Mouse (Mus musculus): Measurements from ENCODE around the gene Slc39a11.

Gene Slc39a11

DNA sequence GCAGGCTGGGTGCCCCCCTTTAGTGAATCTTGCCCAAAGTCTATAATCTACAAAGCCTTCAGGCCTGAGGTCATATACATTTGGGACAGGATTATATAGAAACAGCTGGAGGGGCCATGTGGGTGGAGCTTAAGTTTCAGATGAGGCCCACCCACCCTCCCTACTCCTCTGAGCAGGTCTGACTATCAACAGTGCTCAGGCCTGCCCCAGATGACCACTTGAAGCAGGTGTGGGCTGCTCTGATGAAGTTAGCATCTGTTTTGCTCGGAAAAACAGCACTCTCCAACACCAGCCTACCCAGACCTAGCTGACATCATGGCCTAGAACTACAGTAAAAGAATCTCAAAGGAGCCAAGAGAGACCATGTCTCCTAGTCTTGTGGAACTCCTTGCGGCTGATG, 189.8 kb downstream of the Slc39a11 start:
- DNase-seq (ENCODE audit: low spot score in 2 of 2) = no peak

DNA sequence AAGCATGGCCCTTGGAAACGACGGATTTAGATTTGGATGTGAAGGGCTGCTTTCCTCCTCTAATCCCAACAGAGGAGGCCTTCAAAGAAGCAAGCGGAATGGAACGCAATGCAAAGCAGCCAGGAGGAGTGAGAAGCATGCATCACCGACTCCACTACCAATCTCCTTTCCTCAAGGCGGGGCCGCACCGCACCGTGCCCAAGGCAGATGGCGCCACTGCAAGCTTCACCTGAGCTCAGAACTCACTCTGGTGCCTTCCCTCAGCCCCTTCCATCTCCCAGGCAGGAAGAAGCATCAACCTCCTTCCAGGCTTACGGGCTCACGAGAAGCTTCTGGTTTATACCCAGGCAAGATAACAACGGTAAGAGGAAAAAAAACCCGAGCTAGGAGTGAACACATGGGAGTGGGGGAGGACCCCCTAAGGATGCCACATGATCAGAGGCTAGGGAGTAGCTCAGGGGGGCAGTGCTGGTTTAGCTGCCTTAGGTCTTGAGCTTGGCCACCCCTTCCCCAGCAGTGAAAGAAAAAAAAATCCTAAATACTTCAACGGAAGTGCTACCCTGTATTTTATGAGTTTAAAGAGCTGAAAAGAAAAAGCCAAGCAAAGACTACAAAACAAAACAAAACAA, 191.2 kb downstream of the Slc39a11 start:
- no peak for DNase-seq (ENCODE audit: low spot score in 2 of 2)

DNA sequence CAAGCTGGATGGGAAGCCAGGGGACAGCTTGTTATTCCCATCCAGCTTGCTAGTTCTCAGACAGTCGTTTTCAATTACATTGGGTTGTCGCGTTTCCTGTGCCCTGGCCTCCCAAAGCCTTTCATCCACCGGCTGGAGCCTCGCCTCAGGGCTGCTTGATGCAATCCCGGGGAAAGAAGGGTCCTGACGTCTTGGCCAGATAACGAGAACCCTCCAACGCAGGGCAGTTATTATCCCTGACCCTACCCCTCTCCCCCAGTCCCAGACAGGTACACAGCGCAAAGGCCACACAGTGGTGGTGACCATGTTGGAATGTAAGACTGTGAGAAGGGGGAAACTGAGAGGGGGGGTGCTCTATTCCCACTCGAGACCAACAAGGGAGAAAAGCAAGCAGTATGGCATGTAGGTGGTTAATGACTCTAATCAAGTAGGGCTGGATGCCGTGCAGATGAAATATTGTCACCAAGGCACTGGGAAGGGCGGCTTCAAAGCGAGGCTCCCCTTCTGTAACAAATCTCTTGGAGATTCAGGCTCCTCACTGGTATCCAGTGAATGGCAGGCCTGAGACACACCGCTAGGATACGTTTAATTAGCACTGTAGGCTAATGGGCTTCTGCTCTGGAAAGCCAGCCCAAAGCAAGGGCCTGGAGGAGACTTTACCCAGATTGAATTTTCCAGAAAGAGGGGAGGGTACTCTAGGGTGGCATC, 196.9 kb downstream of the Slc39a11 start:
- no peak for DNase-seq (ENCODE audit: low spot score in 2 of 2)

DNA sequence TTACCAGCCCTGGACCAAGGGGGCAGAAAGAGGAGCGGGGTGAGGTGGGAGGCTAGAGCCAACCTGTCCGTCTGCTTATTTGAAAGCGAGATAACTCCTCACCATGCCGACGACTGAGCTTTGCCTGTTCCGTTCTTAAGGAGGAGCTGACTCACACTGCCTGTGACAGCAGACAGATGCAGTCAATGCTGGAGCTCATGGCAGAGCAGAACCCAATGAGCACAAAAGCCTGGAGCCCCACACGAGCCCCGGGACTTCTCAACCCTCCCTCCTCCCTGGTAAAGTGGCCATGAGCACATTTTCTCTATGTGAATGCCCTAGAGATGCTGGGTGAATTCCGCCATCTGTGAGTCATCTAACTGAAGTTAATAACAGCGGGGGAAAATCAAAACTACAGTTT, 198.6 kb downstream of the Slc39a11 start:
- DNase-seq (ENCODE audit: low spot score in 2 of 2) = no peak

DNA sequence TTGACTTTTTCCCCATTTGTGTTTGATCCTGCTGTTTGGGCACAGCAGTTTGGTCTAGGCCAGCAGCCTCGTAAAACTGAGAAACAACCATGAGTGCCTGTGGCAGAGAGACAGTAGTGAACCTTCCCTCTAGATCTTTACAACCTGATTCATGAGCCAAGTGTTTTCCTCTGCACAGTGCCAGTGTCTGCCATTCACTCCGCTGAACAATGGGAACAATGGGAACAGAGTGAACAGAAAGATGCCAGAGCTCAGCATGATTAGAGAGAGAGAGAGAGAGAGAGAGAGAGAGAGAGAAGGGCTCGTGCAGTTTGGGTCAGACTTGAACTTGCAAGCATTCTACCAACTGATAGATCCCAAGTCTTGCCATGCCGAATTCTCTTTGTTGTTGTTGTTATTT, 199.2 kb downstream of the Slc39a11 start:
- DNase-seq (ENCODE audit: low spot score in 2 of 2) = no peak

DNA sequence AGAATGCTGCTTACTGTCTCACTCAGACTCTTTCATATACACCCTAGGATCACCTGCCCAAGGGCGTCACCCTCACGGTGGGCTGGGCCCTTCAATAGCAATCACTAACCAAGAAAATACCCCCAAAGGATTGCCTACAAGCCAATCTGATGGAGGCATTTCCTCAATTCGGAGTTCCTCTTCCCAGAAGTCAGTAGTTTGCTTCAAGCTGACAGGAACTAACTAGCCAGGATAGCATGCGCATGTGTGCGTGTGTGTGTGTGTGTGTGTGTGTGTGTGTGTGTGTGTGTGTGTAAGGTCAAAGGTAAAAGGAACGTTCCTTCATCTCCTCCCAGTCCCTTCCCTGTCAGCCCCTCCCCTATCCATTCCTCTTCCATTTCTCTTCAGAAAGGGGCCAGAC, 199.9 kb downstream of the Slc39a11 start:
- no peak for DNase-seq (ENCODE audit: low spot score in 2 of 2)

DNA sequence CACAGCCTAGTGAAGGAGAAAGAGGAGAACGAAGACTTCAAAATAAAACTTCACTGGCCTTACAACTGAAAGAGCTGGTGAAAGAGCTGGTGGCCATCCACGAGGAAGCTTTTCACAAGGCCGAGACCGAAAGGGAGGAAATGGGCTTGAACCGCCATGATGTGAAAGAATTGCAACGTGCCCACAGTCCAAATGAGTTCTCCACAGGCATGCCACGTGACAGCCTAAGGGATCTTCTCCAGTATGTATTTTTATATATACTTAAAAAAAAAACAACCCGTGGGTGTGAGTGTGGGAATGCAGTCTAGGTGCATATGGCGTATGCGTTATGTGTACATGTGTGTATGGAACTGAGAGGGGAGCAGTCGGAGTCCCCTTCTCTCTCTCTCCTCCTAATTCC, 207.8 kb downstream of the Slc39a11 start:
- DNase-seq (ENCODE audit: low spot score in 2 of 2) = no peak

DNA sequence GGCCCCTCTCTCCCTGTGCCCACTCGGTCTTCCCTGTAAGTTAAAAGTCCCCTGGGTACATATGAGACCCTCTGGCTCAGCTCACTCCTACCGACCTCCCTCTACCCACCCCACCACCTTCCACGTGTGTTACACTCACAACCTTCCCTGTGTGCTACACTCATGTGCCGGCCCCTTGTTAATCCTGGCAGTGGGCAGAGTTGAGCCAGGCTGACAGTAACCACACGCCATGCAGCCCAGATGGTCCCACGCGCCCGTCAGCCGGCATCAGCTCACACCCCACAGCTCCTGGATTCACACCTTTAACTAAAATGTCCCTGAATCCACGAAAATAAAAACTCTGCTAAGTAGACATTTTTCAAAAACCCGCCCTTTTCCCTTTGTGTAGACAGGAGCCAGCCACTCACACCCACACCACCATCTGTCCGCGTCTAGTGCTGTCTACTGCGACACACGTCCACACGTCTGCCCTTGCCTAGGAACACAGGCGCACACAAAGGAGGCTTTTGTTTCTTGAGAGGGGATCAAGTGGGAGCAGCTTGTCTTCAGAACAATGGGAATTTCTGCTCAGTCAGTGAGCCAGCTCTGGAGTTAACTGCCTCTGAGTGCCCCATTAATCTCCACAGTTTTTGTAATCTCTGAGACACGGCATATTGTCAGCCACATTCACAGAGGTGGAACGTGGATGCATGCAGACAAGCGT, 210.4 kb downstream of the Slc39a11 start:
- no peak for DNase-seq (ENCODE audit: low spot score in 2 of 2)

DNA sequence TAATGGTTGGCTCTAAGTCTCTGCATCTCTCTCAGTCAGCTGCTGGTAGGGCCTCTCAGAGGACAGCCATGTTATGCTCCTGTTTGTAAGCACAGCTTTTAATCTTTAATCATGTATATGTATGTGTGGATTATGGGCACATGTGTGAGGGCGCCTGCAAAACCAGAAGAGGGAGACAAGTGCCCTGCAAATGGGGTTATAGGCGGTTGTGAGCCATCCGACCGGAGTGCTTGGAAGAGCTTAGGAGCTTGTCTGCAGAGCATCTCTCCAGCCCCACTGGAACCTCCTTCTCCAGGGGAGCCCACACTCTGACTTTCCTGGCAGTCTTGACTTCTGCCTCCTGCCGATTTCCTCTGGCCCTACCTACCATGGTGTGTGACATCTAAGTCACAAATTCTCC, 211.0 kb downstream of the Slc39a11 start:
- no peak for DNase-seq (ENCODE audit: low spot score in 2 of 2)

DNA sequence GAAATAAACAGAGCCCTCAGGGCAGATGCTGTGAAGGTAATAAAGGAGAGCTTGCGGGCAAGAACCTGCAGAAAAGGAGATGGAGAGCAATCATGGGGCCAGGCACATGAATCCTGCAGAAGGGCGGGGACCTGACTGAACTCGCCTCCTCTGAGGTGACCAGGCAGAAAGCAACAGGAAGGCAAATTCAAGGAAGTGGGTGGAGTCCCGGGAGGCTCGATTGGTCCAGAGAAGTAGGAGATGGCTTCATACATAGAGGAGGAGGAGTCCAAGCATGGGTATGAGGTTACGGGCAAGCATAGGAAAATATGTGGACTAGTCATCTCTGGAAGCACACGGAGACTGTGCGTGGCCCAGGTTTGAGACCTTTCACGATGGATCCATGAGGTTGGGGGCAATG, 212.5 kb downstream of the Slc39a11 start:
- no peak for DNase-seq (ENCODE audit: low spot score in 2 of 2)

DNA sequence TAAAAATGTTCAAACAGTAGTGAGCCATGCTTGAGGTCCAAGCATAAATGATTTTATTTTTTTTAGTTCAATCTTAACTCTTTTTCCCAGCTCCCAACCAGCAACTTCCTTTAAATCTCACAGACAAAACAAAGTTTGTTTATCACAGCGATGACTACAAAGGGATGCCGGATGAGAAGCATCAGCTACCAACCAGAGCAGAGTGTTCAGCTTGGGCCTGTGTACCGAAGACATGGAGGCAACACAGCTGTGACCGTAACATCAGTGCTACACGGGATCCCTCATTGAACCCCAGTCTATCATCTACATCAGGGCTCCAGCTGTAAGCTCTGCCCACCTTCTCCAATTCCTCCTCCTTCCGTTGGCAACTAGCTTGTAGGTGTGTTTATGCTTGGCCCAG, 213.6 kb downstream of the Slc39a11 start:
- no peak for DNase-seq (ENCODE audit: low spot score in 2 of 2)

DNA sequence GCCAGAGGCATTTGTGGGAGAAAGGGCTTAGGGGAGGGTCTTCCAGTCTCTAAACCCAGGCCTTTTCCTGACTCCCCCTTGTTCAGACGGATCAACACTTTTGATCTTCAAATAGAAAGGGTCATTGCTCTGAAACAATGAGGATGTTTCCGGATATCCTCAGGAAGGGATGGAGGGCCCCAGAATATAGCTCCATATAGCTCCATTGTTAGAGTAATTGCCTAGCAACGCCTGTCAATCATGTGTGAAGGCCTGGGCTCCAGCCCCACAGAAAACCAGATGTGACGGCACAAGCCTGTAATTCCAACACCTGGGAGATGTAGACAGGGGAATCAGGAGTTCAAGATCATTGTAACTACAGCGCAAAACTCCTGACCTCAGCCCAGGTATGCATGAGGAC, 214.2 kb downstream of the Slc39a11 start:
- DNase-seq (ENCODE audit: low spot score in 2 of 2) = no peak

DNA sequence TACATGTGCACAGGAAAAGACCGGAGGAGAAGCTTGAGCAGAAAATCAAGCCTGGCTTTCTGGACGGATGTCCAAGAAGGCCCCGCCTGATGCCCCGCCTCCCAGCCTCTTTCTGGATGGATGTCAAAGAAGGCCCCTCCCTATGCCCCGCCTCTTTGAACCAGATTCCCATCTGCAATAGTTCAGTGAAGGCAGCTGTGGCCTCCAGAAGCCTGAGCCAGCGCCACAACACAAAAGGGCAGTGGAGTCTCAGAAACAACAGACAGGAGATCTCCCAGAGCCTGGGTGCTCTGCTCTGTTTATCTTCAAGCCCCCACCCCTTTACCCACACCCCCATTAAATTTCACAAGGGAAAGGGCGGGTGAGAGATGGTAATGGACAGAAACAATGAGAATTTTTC, 218.7 kb downstream of the Slc39a11 start:
- no peak for DNase-seq (ENCODE audit: low spot score in 2 of 2)

DNA sequence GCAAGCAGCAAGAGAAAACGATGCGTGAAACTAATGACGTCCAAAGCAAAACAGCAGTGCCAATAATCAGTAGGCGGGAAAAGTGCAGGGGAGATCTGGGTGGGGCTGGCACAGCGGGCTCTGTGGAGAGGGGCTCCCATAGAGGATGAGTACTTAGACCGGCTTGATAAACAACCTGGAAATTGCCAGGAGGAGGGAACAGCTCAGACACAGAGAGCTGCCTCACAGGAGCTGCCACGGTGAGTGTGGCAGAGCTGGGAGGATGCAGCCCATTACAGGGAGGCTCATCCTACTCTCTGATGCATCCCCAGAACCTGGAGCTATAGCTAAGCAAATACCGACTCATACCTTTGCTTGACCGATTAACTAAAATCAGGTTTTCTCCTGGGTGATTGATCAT, 224.0 kb downstream of the Slc39a11 start:
- DNase-seq (ENCODE audit: low spot score in 2 of 2) = no peak

DNA sequence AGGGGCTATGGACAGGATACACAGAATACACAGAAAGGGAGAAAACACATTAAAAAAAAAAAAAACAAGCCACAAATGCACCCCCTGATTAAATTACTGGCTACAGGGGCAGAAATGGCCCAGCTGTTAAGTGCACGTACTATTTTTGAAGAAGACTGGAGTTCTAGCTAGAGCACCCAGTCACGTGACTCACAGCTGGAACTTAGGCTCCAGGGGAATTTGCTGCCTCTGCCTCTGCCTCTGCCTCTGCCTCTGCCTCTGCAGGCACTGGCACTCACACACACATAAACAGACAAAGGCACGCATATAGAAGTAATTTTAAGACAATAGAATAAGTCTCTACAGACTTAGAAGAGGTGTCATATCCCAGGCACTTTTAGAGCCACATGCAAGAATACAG, 224.4 kb downstream of the Slc39a11 start:
- DNase-seq (ENCODE audit: low spot score in 2 of 2) = no peak

DNA sequence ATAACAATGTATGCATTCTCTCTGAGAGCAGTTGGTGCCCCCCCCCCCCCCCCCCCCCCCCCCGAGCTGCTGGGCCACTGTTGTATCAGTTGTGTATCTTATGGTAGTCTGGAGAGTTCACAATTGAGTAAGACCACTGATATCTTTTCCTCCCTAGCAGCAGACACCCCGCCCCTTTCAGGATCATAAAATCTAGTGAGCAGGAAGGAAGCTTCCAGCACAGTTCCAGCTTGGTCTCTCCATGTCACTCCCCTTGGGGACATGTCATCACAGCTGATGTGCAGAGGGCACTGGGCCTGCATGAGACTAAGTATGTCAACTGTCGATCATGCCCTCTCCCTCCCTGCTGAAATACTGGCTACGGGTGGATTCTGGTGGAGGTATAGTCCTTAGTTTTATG, 225.1 kb downstream of the Slc39a11 start:
- DNase-seq (ENCODE audit: low spot score in 2 of 2) = no peak

DNA sequence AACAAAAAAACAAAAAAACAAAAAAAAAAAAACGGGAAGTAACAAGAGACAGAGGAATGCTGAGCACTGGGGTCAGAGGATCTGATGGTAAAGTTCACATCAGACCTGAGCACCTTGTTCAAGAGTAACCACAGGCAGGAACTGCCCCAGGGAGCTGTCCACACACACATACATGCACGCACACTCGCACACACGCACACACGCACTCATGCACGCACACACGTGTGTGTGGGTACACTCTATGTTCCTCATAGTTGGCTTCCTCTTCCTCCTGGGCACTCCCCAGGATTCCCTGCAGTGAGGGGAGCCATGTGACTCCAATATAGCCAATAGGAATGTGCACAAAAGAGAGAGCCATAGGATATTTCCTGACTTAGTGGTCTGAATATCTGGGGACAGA, 227.3 kb downstream of the Slc39a11 start:
- DNase-seq (ENCODE audit: low spot score in 2 of 2) = no peak

DNA sequence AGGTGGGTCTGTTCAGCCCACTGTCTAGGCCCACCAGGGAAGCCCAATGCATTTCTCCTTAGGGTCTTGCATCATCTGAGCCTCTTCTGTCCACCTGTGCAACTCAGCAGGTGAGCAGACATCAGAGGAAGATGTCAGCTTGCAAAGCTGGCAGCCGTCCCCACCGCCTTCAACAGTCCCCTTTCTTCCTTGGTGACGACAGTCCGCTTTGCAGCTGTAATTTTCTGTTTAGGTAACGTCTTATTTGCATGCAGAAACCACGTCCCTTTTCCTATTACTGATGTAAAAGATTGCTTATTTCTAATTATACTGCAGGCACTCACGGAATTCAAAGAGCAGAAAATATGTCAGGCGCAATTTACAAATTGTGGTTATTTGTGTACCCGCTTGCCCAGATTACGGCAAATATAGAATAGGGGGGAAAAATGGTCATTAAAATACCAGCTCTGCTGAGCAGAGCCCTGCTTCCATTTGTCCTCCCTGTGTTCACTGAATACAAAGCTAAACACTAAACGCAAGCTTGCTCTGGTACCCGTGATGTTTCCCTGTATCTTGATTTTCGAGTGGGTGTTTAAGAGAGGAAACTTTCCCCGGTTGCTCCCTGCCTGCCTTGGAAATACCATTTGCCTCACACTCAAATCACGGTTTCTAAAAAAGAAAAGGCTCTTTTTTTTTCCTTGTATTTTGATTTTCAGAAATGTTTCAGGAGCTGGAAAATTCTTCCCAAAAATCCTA, 230.8 kb downstream of the Slc39a11 start:
- DNase-seq (ENCODE audit: low spot score in 2 of 2) = no peak

DNA sequence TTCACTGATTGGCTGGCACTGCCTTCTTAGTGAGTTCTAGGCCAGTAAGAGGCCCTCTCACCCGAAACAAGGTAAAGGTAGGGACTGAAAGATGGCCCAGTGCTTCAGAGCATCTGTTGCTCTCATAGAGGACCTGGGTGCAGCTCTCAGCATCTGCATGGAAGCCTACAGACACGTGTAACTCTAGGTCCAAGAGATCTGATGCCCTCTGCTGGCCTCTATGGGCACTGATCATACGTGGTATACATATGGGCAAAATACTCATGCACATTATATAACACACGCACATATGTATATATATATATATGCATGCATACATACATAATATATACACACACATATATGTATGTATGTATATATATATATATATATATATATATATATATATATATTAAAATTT, 231.9 kb downstream of the Slc39a11 start:
- no peak for DNase-seq (ENCODE audit: low spot score in 2 of 2)

DNA sequence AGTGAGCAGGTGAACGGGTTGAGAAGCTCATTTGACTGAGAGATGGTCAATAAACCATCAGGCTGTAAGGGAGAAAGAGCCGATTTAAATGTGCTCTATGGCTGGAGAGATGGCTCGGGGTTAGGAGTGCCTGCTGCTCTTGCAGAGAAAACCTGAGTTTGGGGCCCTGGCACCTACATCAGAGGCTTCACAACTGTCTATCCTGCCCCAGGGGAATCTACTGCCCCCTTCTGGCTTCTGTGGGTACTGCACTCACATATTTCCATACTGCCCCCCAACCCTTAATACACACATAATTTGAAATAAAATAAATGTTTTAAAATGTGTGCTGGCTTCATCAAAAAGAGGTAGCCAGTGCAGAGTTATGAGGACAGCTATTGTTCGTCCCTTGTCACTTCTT, 237.3 kb downstream of the Slc39a11 start:
- peak in 1 of 2 experiments; percentile 17 for DNase-seq (ENCODE audit: low spot score in 2 of 2)

DNA sequence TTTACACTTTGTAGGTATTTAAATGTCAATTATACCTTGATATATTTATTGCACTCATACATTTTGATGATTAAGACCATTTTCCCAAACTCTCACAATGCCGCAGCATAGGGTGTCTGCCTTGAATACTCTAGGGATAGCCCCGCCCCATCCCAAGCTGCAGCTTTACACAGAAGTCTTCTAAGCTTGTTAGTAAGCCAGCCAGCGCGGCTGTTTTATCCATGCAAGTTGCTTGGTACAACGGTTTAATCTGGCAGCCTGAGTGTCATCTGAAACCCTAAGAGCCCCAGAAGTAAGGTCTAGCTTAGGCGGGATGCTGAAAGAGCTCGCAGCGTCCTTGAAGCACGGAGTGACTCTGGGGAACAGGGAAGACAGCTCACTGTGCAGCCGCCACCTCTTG, 238.1 kb downstream of the Slc39a11 start:
- no peak for DNase-seq (ENCODE audit: low spot score in 2 of 2)

DNA sequence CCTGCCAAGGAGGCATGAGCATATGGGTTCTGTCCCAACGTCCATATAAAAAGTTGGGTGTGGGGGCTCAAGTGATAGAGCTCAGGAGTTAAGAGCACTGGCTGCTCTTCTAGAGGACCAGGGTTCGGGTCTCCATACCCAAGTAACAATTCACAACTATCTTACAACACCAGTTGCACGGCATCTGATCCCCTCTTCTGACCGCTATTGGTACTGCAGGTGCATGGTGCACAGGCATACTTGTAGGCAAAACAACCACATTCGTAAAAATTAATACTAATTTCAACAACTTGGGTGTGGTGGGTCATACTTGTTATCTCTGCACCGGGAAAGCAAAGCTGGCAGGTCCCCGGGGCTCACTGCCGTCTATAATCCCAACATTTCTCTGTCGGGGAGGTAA, 240.8 kb downstream of the Slc39a11 start:
- no peak for DNase-seq (ENCODE audit: low spot score in 2 of 2)

DNA sequence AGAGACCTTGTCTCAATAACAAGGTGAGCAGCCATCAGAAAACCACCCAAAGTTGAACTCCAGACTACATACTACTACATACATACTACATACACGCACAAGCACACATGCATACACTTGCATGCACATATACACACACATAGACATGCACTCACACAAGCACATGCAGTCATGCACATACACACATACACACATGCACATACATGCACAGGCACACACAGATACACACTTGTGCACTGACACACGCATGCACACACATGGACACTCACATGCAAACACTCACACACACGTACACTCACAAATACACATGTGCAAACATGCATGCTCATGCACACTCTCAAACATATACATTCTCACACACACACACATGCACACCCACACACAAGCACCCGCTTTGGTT, 242.4 kb downstream of the Slc39a11 start:
- no peak for DNase-seq (ENCODE audit: low spot score in 2 of 2)
